Mouse (Mus musculus) gonadal fat pad, adult 2 months (tissue): Measurements from ENCODE around the gene Copz1. TPM values are rescaled to one million over a fixed set of nuclear protein-coding genes. Genes with fewer than 3 reads are reported as not detected.
A peak's percentile ranks its signal among the peaks of the same experiment; 100 is the strongest.
"Not testable (repeated sequence)": the region's sequence is repeated elsewhere in the genome, so short reads cannot be mapped to it uniquely, and the experiment has no call there.

Source experiments
- DNase-seq: peaks from one replicate; pipeline ENCODE4 v3.0.0-alpha.2; 2012; ENCODE audit warnings: low read depth
- polyA plus RNA-seq: library from polyadenylated mRNA; depleted of rRNA; stranded (reverse); fragments of >200 nt; gene quantifications from 2 replicates; pipeline ENCODE4 v1.2.3, GENCODE M21; 2012

The Copz1 gene
- polyA plus RNA-seq, 1 experiment = 161 TPM

- no peak for DNase-seq
These were observed 19.9 kb upstream of the Copz1 start for GRCm38 (mm10) chr15:103252660-103253059.

GRCm38 (mm10) chr15:103253352-103253751 is 19.2 kb upstream of the Copz1 start:
- DNase-seq = no peak

GRCm38 (mm10) chr15:103255169-103255568 is 17.3 kb upstream of the Copz1 start:
- no peak for DNase-seq

- DNase-seq = no peak
These were observed 16.1 kb upstream of the Copz1 start for GRCm38 (mm10) chr15:103256210-103256986.

- DNase-seq = peak; percentile 58
These were observed 14.5 kb upstream of the Copz1 start, which contains the start of gene Nfe2 for GRCm38 (mm10) chr15:103257790-103258728. Gene Nfe2 (minus strand): TSS chr15:103258403.

- no peak for DNase-seq
These were observed 13.4 kb upstream of the Copz1 start for GRCm38 (mm10) chr15:103259162-103259561.

GRCm38 (mm10) chr15:103259989-103260388 is 12.5 kb upstream of the Copz1 start:
- DNase-seq = no peak

- DNase-seq = no peak
These were observed 7.7 kb upstream of the Copz1 start for GRCm38 (mm10) chr15:103264794-103265193.

- no peak for DNase-seq
These were observed 3.6 kb upstream of the Copz1 start for GRCm38 (mm10) chr15:103268903-103269302.

- DNase-seq = not testable (repeated sequence)
These were observed 3.4 kb downstream of the Copz1 start for GRCm38 (mm10) chr15:103275943-103276342.

- no peak for DNase-seq
These were observed 5.4 kb downstream of the Copz1 start for GRCm38 (mm10) chr15:103277949-103278348.

- DNase-seq = no peak
These were observed 7.2 kb downstream of the Copz1 start for GRCm38 (mm10) chr15:103279750-103280149.

- no peak for DNase-seq
These were observed 8.4 kb downstream of the Copz1 start for GRCm38 (mm10) chr15:103280817-103281464.

GRCm38 (mm10) chr15:103281465-103282205 is 9.1 kb downstream of the Copz1 start:
- DNase-seq = no peak

- no peak for DNase-seq
These were observed 11.6 kb downstream of the Copz1 start for GRCm38 (mm10) chr15:103284066-103284465.

- DNase-seq = no peak
These were observed 12.1 kb downstream of the Copz1 start for GRCm38 (mm10) chr15:103284647-103285046.

GRCm38 (mm10) chr15:103285778-103286417 is 13.4 kb downstream of the Copz1 start:
- no peak for DNase-seq

- DNase-seq = no peak
These were observed 17.1 kb downstream of the Copz1 start for GRCm38 (mm10) chr15:103289600-103289999.

GRCm38 (mm10) chr15:103290417-103290816 is 17.9 kb downstream of the Copz1 start:
- no peak for DNase-seq

- DNase-seq = no peak
These were observed 18.3 kb downstream of the Copz1 start for GRCm38 (mm10) chr15:103290843-103291242.
